Mouse (Mus musculus): ENCODE data around the gene Ndufa11.

GRCm38 (mm10) chr17:56740118-56740787, 22.7 kb downstream of the Ndufa11 start:
- TF ChIP-seq ZC3H11A (IDR thresholded peaks at IDR 0.05; ENCODE audit: borderline replicate concordance, low read depth, low read length): no peak
- no peak for TF ChIP-seq CHD2 (IDR thresholded peaks at IDR 0.05; ENCODE audit: low read depth, low read length)
- TF ChIP-seq HCFC1 (IDR thresholded peaks at IDR 0.05; ENCODE audit: borderline replicate concordance, insufficient read depth, low read length): no peak
- TF ChIP-seq MAFK (IDR thresholded peaks at IDR 0.05; ENCODE audit: insufficient read depth, low read depth, low read length): no peak
- TF ChIP-seq ZNF384 (IDR thresholded peaks at IDR 0.05; ENCODE audit: low read depth, low read length): no peak
